In the genomic region with DNA sequence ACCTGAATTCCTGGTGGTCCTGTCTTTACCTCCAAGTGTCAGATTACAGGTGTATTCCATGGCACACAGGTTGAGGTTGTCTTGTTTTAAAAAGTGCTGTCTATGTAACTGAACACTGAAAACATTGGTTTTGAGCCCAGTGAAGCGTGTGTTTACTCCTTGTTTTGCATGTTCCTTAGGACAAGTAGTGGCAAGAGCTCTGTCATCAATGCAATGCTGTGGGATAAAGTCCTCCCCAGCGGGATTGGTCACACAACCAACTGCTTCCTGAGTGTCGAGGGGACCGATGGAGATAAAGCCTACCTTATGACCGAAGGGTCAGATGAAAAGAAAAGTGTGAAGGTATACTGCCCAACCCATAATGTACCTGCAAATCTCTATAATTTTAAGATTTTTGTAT, we compare ENCODE assay signal across 19 mouse cellular contexts. TPM values are rescaled to one million over a fixed set of nuclear protein-coding genes. Genes with fewer than 3 reads are reported as not detected.
"Had no signal": no experiment of that assay in that cellular context is flagged by ENCODE, and none has a peak within 500 bp of the region (broad histone marks: within the 10 kb centered on the region; RNA-seq: fewer than 3 reads in every experiment).

No protein-coding gene starts in this region.

- H3K9ac ChIP-seq: limb, embryonic 12.5 days; limb, embryonic 15.5 days; liver, embryonic 14.5 days; liver, postnatal 0 days; lung, embryonic 14.5 days; midbrain, embryonic 13.5 days; neural tube, embryonic 13.5 days; stomach, embryonic 15.5 days had no signal

- ATAC-seq: liver, postnatal 0 days; midbrain, embryonic 13.5 days; midbrain, embryonic 16.5 days had no signal

- H3K4me3 ChIP-seq: limb, embryonic 12.5 days; limb, embryonic 15.5 days; megakaryocyte, embryonic 14.5 days; midbrain, embryonic 10.5 days; midbrain, embryonic 13.5 days; myocyte; neural tube, embryonic 13.5 days; stomach, embryonic 15.5 days had no signal

- DNase-seq: liver, postnatal 0 days; spleen, adult 18-20 months; thymus, postnatal 36 days had no signal

- H3K27ac ChIP-seq: kidney, postnatal 0 days; limb, embryonic 12.5 days; limb, embryonic 15.5 days; liver, embryonic 14.5 days; midbrain, embryonic 10.5 days; midbrain, embryonic 13.5 days; neural tube, embryonic 13.5 days; stomach, embryonic 15.5 days had no signal

- H3K4me1 ChIP-seq: limb, embryonic 12.5 days; limb, embryonic 15.5 days; midbrain, embryonic 10.5 days; neural tube, embryonic 13.5 days; stomach, embryonic 15.5 days had no signal

- H3K9me3 ChIP-seq: limb, embryonic 12.5 days; limb, embryonic 15.5 days; megakaryocyte, embryonic 14.5 days; midbrain, embryonic 10.5 days; midbrain, embryonic 13.5 days; neural tube, embryonic 13.5 days; stomach, embryonic 15.5 days had no signal

- H3K27me3 ChIP-seq: limb, embryonic 12.5 days; limb, embryonic 15.5 days; megakaryocyte, embryonic 14.5 days; midbrain, embryonic 13.5 days; neural tube, embryonic 13.5 days; stomach, embryonic 15.5 days had no signal

- H3K4me2 ChIP-seq: limb, embryonic 12.5 days; limb, embryonic 15.5 days; liver, embryonic 11.5 days; lung, embryonic 14.5 days; midbrain, embryonic 13.5 days; neural tube, embryonic 13.5 days; stomach, embryonic 15.5 days had no signal

RNA-seq across cellular contexts. Expression of a gene that starts 46.1 kb away (rescaled TPM):
- total RNA-seq: monocyte, adult 5-6 weeks had no signal
- polyA plus RNA-seq: kidney, embryonic 14.5 days; kidney, postnatal 0 days; limb, embryonic 15.5 days; liver, embryonic 14.5 days; liver, postnatal 0 days; midbrain, embryonic 10.5 days; myocyte; urinary bladder, adult 2 months had no signal
